In genomic region chr16:29771320-29771719, GRCm38 (mm10) we compare ENCODE assay signal across 12 mouse cellular contexts.
A peak's percentile ranks its signal among the peaks of the same experiment; 100 is the strongest.
DNase-seq lines count a peak whose midpoint lies in the region; ATAC-seq and TF ChIP-seq lines count a peak whose summit lies in the region.
"Had no signal": no experiment of that assay in that cellular context is flagged by ENCODE, and none has a peak within 500 bp of the region (broad histone marks: within the 10 kb centered on the region; RNA-seq: fewer than 3 reads in every experiment).

No protein-coding gene starts in this region.

- no peaks in the 10 kb centered on the region for H3K9me3 ChIP-seq in liver, embryonic 11.5 days (ENCODE audit: control insufficient read depth, low read length)
- no peaks in the 10 kb centered on the region for H3K9me3 ChIP-seq in liver, embryonic 12.5 days (replicated peaks)
- no peaks in the 10 kb centered on the region for H3K9me3 ChIP-seq in forebrain, postnatal 0 days (ENCODE audit: low read length)
- no peaks in the 10 kb centered on the region for H3K9me3 ChIP-seq in midbrain, postnatal 0 days (ENCODE audit: low read length)
- H3K9me3 ChIP-seq: stomach, embryonic 15.5 days had no signal

- no peak for DNase-seq in cerebellum, postnatal 14 days
- no peak for DNase-seq in liver, embryonic 11.5 days (ENCODE audit: low spot score)
- DNase-seq in forebrain, postnatal 0 days = no peak
- no peak for DNase-seq in midbrain, postnatal 0 days (ENCODE audit: low spot score)
- no peak for DNase-seq in gastrocnemius, postnatal 36 days
- DNase-seq in left cerebral cortex, adult 8-10 months (ENCODE audit: low spot score in 2 of 2) = no peak
- DNase-seq: gastrocnemius, adult 2 months; kidney, adult 11 months; lung, postnatal 36 days had no signal

- no peak for TF ChIP-seq CTCF in forebrain, postnatal 0 days (IDR thresholded peaks at IDR 0.05; ENCODE audit: low read depth)
- TF ChIP-seq CTCF in midbrain, postnatal 0 days (IDR thresholded peaks at IDR 0.05) = no peak

- H3K4me3 ChIP-seq in liver, embryonic 11.5 days (ENCODE audit: low read depth, low read length) = no peak overlapping the region
- H3K4me3 ChIP-seq in liver, embryonic 12.5 days = no peak overlapping the region
- no peak overlapping the region for H3K4me3 ChIP-seq in forebrain, postnatal 0 days (ENCODE audit: low read depth, low read length)
- H3K4me3 ChIP-seq in midbrain, postnatal 0 days (ENCODE audit: low read depth, low read length) = no peak overlapping the region
- H3K4me3 ChIP-seq: gastrocnemius, adult 2 months; stomach, embryonic 15.5 days had no signal

- intact Hi-C loops in gastrocnemius, postnatal 36 days (cut with DNase I) = no loop called here

- H3K9ac ChIP-seq in liver, embryonic 11.5 days (ENCODE audit: low read depth, low read length) = no peak overlapping the region
- no peak overlapping the region for H3K9ac ChIP-seq in liver, embryonic 12.5 days
- H3K9ac ChIP-seq in forebrain, postnatal 0 days = no peak overlapping the region
- no peak overlapping the region for H3K9ac ChIP-seq in midbrain, postnatal 0 days (replicated peaks; ENCODE audit: low read length, poor library complexity, severe bottlenecking)
- H3K9ac ChIP-seq: stomach, embryonic 15.5 days had no signal

- ATAC-seq in cerebellum, adult (ENCODE audit: insufficient number of reproducible peaks, low FRiP score, low TSS enrichment) = 0 out of 2 replicates have a peak, but pooled peaks have one; percentile 16
- ATAC-seq in liver, embryonic 11.5 days (replicated peaks; ENCODE audit: low FRiP score) = no peak
- no peak for ATAC-seq in liver, embryonic 12.5 days
- ATAC-seq in forebrain, postnatal 0 days = peak; percentile 76
- peak; percentile 72 for ATAC-seq in midbrain, postnatal 0 days (ENCODE audit: low FRiP score)

- H3K27me3 ChIP-seq in liver, embryonic 11.5 days (replicated peaks; ENCODE audit: control insufficient read depth, insufficient read depth, low read length) = no peaks in the 10 kb centered on the region; the same call in 1 of the 2 replicates
- peaks cover 8% of the 10 kb centered on the region; the same call in 1 of the 2 replicates for H3K27me3 ChIP-seq in liver, embryonic 12.5 days (replicated peaks)
- H3K27me3 ChIP-seq in forebrain, postnatal 0 days (ENCODE audit: insufficient read depth, low read length) = no peaks in the 10 kb centered on the region
- H3K27me3 ChIP-seq in midbrain, postnatal 0 days (ENCODE audit: insufficient read depth, low read length) = no peaks in the 10 kb centered on the region
- H3K27me3 ChIP-seq: stomach, embryonic 15.5 days had no signal

- peaks cover 15% of the 10 kb centered on the region for H3K4me1 ChIP-seq in liver, embryonic 11.5 days (replicated peaks; ENCODE audit: control insufficient read depth, insufficient read depth, low read length)
- peaks cover 26% of the 10 kb centered on the region for H3K4me1 ChIP-seq in liver, embryonic 12.5 days
- no peaks in the 10 kb centered on the region for H3K4me1 ChIP-seq in forebrain, postnatal 0 days (ENCODE audit: insufficient read depth)
- peaks cover 4% of the 10 kb centered on the region for H3K4me1 ChIP-seq in midbrain, postnatal 0 days (ENCODE audit: insufficient read depth, low read length)

- 36% methylated on average over 4 of the region's 4 CpGs for WGBS in liver, embryonic 11.5 days
- 45% methylated on average over 4 of the region's 4 CpGs for whole genome bisulfite sequencing in liver, embryonic 12.5 days (ENCODE audit: insufficient replicate concordance)
- WGBS in forebrain, postnatal 0 days = 41% methylated on average over 4 of the region's 4 CpGs
- WGBS in midbrain, postnatal 0 days = 33% methylated on average over 4 of the region's 4 CpGs

- H3K27ac ChIP-seq in liver, embryonic 11.5 days (ENCODE audit: low read depth, low read length) = 0 out of 2 replicates have a peak overlapping the region, but pooled peaks have one; percentile 9
- no peak overlapping the region for H3K27ac ChIP-seq in liver, embryonic 12.5 days
- peak overlapping the region; percentile 5; the same call in 1 of the 2 replicates for H3K27ac ChIP-seq in forebrain, postnatal 0 days (ENCODE audit: low read depth, low read length)
- H3K27ac ChIP-seq in midbrain, postnatal 0 days (ENCODE audit: low read depth, low read length) = 0 out of 2 replicates have a peak overlapping the region, but pooled peaks have one; percentile 26
- H3K27ac ChIP-seq: gastrocnemius, adult 2 months had no signal

- H3K36me3 ChIP-seq in liver, embryonic 11.5 days (ENCODE audit: control insufficient read depth, insufficient read depth, low read length) = no peaks in the 10 kb centered on the region
- no peaks in the 10 kb centered on the region for H3K36me3 ChIP-seq in liver, embryonic 12.5 days
- no peaks in the 10 kb centered on the region for H3K36me3 ChIP-seq in forebrain, postnatal 0 days (ENCODE audit: insufficient read depth)
- no peaks in the 10 kb centered on the region for H3K36me3 ChIP-seq in midbrain, postnatal 0 days (ENCODE audit: insufficient read depth, low read length)
- H3K36me3 ChIP-seq: stomach, embryonic 15.5 days had no signal

- no peak overlapping the region for H3K4me2 ChIP-seq in liver, embryonic 11.5 days
- no peak overlapping the region for H3K4me2 ChIP-seq in liver, embryonic 12.5 days
- no peak overlapping the region for H3K4me2 ChIP-seq in forebrain, postnatal 0 days (ENCODE audit: low read depth)
- H3K4me2 ChIP-seq in midbrain, postnatal 0 days (ENCODE audit: low read depth, low read length, poor library complexity, severe bottlenecking) = no peak overlapping the region
- H3K4me2 ChIP-seq: stomach, embryonic 15.5 days had no signal

Comparison
In these comparisons a context has a peak if more than half of its experiments do, and no peak if none do; other contexts are left out.
1. ATAC-seq: peak in cerebellum, adult (single experiment), forebrain, postnatal 0 days (single experiment) and midbrain, postnatal 0 days (single experiment); none in liver, embryonic 11.5 days (single experiment) and liver, embryonic 12.5 days (single experiment).